Mouse (Mus musculus) neural tube, embryonic 11.5 days (tissue): ENCODE results near the gene Ophn1. TPM values are rescaled to one million over a fixed set of nuclear protein-coding genes. Genes with fewer than 3 reads are reported as not detected.
A peak's percentile ranks its signal among the peaks of the same experiment; 100 is the strongest.

Source experiments
- ATAC-seq: fragments of 200-750 bp; cut with Nextera tagmentation; 2 replicates; pipeline ENCODE4 v1.8.0; 2017; ENCODE audit warnings: moderate number of reproducible peaks, mild to moderate bottlenecking, moderate TSS enrichment, moderate library complexity; ENCODE audit not compliant: insufficient read depth, low FRiP score, low TSS enrichment
- DNase-seq: peaks from one replicate; pipeline ENCODE4 v3.0.0-alpha.2; 2015; ENCODE audit warnings: low spot score
- H3K27ac ChIP-seq: fragments of 300-500 bp; sonication (generic); 2 replicates; pipeline ENCODE4 v1.5.1; 2014; ENCODE audit warnings: low read depth, mild to moderate bottlenecking, low read length
- H3K27me3 ChIP-seq: fragments of 300-500 bp; sonication (generic); 2 replicates; pipeline ENCODE4 v1.6.1; 2014; ENCODE audit warnings: mild to moderate bottlenecking, low read length, mixed read lengths; ENCODE audit not compliant: control insufficient read depth, insufficient read depth
- H3K36me3 ChIP-seq: fragments of 300-500 bp; sonication (generic); 2 replicates; pipeline ENCODE4 v1.6.1; 2014; ENCODE audit warnings: mild to moderate bottlenecking, low read length, moderate library complexity, mixed read lengths; ENCODE audit not compliant: control insufficient read depth, insufficient read depth
- H3K4me1 ChIP-seq: fragments of 300-500 bp; sonication (generic); 2 replicates; pipeline ENCODE4 v1.6.1; 2014; ENCODE audit warnings: low read length, mixed read lengths; ENCODE audit not compliant: control insufficient read depth, insufficient read depth
- H3K4me2 ChIP-seq: fragments of 300-500 bp; sonication (generic); 2 replicates; pipeline ENCODE4 v1.6.1; 2014; ENCODE audit warnings: low read depth, mild to moderate bottlenecking, moderate library complexity
- H3K4me3 ChIP-seq: fragments of 300-500 bp; sonication (generic); 2 replicates; pipeline ENCODE4 v1.5.1; 2014; ENCODE audit warnings: low read depth, low read length
- H3K9ac ChIP-seq: fragments of 300-500 bp; sonication (generic); 2 replicates; pipeline ENCODE4 v1.6.1; 2014; ENCODE audit warnings: mild to moderate bottlenecking, low read length
- H3K9me3 ChIP-seq: fragments of 300-500 bp; sonication (generic); 2 replicates; pipeline ENCODE4 v1.6.1; 2016; ENCODE audit warnings: low read length; ENCODE audit not compliant: control insufficient read depth
- WGBS: fragments of 180-500 bp; shearing (Covaris S2); extraction: QIAGEN DNeasy Blood & Tissue Kit; methylation state at CpG from one replicate; pipeline ENCODE4 v1.1.7; 2014; 5-methylcytosine and 5-hydroxymethylcytosine counted together
- polyA plus RNA-seq: library from polyadenylated mRNA; unstranded; fragments of >200 nt; fragmentation: Nextera tagmentation; extraction: Ambion mirVana; gene quantifications from 2 replicates; pipeline ENCODE4 v1.2.1, GENCODE M21; 2014

The Ophn1 gene
- polyA plus RNA-seq, 1 experiment from 2014 or later, result 18.4 TPM

- H3K27ac ChIP-seq, result no peak overlapping the region
- 85% methylated on average over 1 of the region's 1 CpGs for WGBS
- H3K27me3 ChIP-seq, result no peaks in the 10 kb centered on the region
- H3K4me2 ChIP-seq, result no peak overlapping the region
- H3K36me3 ChIP-seq, result no peaks in the 10 kb centered on the region
- no peak overlapping the region for H3K9ac ChIP-seq
- ATAC-seq (no peak), DNase-seq (no peak)
- no peaks in the 10 kb centered on the region for H3K4me1 ChIP-seq
- no peaks in the 10 kb centered on the region for H3K9me3 ChIP-seq
- no peak overlapping the region for H3K4me3 ChIP-seq
Observed at GRCm38 (mm10) chrX:98751279-98751817, 139.5 kb downstream of the Ophn1 start.

DNA sequence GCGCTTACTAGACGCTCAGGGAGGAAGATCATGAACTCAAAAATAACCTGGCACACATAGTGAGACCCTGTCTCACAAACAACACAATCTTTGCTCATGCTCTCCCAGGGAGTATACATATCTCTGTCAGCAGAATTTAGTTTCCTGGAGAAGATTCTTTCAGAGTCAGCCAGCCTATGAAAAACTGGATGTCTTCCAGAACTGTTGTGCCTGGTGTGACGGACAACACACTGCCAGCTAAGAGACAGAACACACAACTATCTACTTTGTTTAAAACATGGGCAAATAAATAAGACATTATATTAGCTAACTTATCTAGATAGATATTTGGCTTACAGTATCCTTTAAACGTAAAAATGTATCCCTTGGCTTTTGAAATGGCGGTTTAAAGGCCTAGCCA is 154.1 kb downstream of the Ophn1 start:
- no peaks in the 10 kb centered on the region for H3K27me3 ChIP-seq
- no peak overlapping the region for H3K27ac ChIP-seq
- no peak overlapping the region for H3K4me2 ChIP-seq
- no peaks in the 10 kb centered on the region for H3K36me3 ChIP-seq
- DNase-seq, result no peak
- H3K4me3 ChIP-seq, result no peak overlapping the region
- no peaks in the 10 kb centered on the region for H3K4me1 ChIP-seq
- WGBS, result 90% methylated on average over 5 of the region's 5 CpGs
- H3K9me3 ChIP-seq, result no peaks in the 10 kb centered on the region
- no peak for ATAC-seq
- H3K9ac ChIP-seq, result no peak overlapping the region

DNA sequence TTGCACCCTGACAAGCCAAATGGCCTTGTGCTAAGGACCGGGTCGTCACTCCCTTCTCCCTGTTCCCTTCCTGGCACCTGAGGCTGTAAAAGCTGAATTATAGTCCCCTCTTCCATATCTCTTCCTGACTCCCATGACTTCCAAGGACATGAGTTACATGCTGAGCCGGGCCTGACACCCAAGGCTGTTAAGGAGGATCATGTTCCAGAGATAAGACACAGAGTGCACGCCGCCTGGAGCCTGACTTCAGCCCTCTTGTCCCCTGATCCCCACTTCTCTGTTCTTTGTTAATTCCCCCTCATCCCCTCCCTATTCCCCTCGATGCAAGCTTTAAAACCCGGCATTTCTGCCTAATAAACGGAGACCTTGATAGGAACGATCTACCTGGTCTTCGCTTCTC is 167.8 kb downstream of the Ophn1 start:
- DNase-seq, result no peak
- H3K27ac ChIP-seq, result no peak overlapping the region
- no peaks in the 10 kb centered on the region for H3K9me3 ChIP-seq
- ATAC-seq, result no peak
- WGBS, result 76% methylated on average over 10 of the region's 10 CpGs
- no peak overlapping the region for H3K4me3 ChIP-seq
- no peaks in the 10 kb centered on the region for H3K4me1 ChIP-seq
- H3K36me3 ChIP-seq, result no peaks in the 10 kb centered on the region
- no peak overlapping the region for H3K9ac ChIP-seq
- no peaks in the 10 kb centered on the region for H3K27me3 ChIP-seq
- H3K4me2 ChIP-seq, result no peak overlapping the region

DNA sequence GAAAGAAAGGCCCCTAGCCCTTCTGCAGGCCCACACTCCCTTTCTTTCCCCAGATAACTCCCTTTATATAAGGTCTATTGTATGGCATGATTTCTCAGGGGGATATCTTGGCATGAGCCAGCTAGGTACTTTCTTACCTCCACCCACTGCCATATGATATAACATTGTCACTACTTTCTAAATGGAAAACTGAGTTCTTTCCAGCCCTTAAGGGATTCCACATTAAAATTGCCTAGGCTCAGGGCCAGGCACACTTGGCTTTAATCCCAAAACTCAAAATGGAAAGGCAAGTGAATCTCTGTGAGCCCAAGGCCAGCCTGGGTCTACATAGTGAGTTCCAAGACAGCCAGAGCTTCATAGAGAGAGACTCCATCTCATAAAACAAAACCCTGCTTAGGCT is 183.1 kb downstream of the Ophn1 start:
- no peaks in the 10 kb centered on the region for H3K9me3 ChIP-seq
- H3K4me3 ChIP-seq, result no peak overlapping the region
- H3K36me3 ChIP-seq, result no peaks in the 10 kb centered on the region
- H3K4me2 ChIP-seq, result no peak overlapping the region
- H3K27me3 ChIP-seq, result no peaks in the 10 kb centered on the region
- DNase-seq, result no peak
- H3K9ac ChIP-seq, result no peak overlapping the region
- ATAC-seq, result no peak
- no peaks in the 10 kb centered on the region for H3K4me1 ChIP-seq
- no peak overlapping the region for H3K27ac ChIP-seq

DNA sequence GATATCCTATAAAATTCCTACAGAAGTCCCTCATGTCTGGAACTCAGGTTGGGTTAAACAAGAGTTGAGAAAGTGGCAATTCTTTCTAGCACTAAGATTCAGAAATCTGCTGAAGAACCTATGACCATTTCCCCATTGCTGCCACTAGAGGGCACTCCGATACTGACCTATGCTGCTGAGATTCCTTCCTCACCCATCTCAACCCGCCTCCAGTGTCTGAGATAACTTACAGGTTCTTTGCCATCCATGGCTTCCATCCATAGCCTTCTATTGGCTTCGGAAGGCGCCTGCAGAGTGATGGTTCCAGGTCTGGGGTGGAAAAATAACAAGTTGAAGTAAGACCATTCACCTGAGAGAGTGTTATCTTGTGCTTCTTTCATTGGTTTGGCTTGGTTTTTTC is 189.2 kb downstream of the Ophn1 start:
- ATAC-seq (no peak), DNase-seq (peak; percentile 48)
- Histone ChIP-seq H3K9ac (no peak overlapping the region), H3K9me3 (no peaks in the 10 kb centered on the region), H3K4me2 (no peak overlapping the region), H3K4me3 (no peak overlapping the region), H3K36me3 (no peaks in the 10 kb centered on the region), H3K27ac (no peak overlapping the region), H3K4me1 (no peaks in the 10 kb centered on the region), H3K27me3 (no peaks in the 10 kb centered on the region)
- WGBS, result 26% methylated on average over 4 of the region's 4 CpGs

DNA sequence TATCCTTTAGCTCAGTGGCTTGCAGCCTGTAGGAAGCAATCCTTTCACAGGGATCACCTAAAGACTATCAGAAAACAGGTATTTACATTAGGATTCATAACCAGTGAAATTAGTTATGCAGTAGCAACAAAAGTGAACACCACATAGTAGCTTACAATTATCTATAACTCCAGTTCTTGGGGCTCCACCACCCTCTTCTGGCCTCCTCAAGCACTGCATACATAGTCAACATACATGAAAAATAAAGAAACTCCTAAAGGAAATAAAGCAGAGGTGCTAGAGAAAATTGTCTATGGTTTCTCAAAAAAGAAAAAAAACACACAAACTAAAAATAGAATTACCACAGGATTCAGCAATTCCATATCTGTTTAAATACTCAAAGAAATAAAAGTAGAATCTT is 208.2 kb downstream of the Ophn1 start:
- no peak for DNase-seq
- Histone ChIP-seq H3K9ac (no peak overlapping the region), H3K4me2 (no peak overlapping the region), H3K4me3 (no peak overlapping the region), H3K36me3 (no peaks in the 10 kb centered on the region), H3K4me1 (no peaks in the 10 kb centered on the region), H3K9me3 (no peaks in the 10 kb centered on the region), H3K27ac (no peak overlapping the region), H3K27me3 (no peaks in the 10 kb centered on the region)
- no peak for ATAC-seq

GRCm38 (mm10) chrX:98681281-98681680 is 209.5 kb downstream of the Ophn1 start:
- no peak for ATAC-seq
- WGBS, result 75% methylated on average over 2 of the region's 2 CpGs
- no peak overlapping the region for H3K4me2 ChIP-seq
- no peaks in the 10 kb centered on the region for H3K9me3 ChIP-seq
- DNase-seq, result no peak
- H3K9ac ChIP-seq, result no peak overlapping the region
- H3K36me3 ChIP-seq, result no peaks in the 10 kb centered on the region
- no peaks in the 10 kb centered on the region for H3K4me1 ChIP-seq
- H3K27me3 ChIP-seq, result no peaks in the 10 kb centered on the region
- H3K4me3 ChIP-seq, result no peak overlapping the region
- H3K27ac ChIP-seq, result no peak overlapping the region

- Histone ChIP-seq H3K4me1 (no peaks in the 10 kb centered on the region), H3K27me3 (no peaks in the 10 kb centered on the region), H3K9ac (no peak overlapping the region), H3K4me2 (no peak overlapping the region), H3K4me3 (no peak overlapping the region), H3K27ac (no peak overlapping the region), H3K9me3 (no peaks in the 10 kb centered on the region), H3K36me3 (no peaks in the 10 kb centered on the region)
- ATAC-seq (no peak), DNase-seq (no peak)
Observed at GRCm38 (mm10) chrX:98670988-98671387, 219.8 kb downstream of the Ophn1 start.

DNA sequence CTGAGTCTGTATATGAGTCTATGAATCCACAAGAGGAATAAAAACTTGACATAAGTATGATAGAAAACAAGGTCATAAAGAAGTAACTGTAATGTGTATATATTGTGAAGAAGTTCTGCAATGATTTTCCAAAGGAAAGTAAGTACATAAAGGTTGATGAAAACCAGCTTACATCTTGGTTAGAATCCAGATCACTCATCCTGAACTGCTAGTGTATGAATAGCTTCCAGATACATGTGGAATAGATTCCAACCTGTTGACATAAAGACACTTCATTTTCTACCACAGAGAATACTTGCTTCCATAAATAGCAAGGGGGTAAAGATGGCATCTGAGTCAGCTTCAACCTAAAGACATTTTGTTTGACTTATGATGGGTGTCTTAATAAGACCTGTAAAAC is 239.4 kb downstream of the Ophn1 start:
- ATAC-seq, result no peak
- Histone ChIP-seq H3K36me3 (no peaks in the 10 kb centered on the region), H3K9ac (no peak overlapping the region), H3K4me1 (no peaks in the 10 kb centered on the region), H3K4me3 (no peak overlapping the region), H3K27ac (no peak overlapping the region), H3K4me2 (no peak overlapping the region), H3K9me3 (no peaks in the 10 kb centered on the region), H3K27me3 (no peaks in the 10 kb centered on the region)
- DNase-seq, result no peak
